Mouse (Mus musculus): ENCODE results near the gene Faf1.

The Faf1 gene

GRCm38 (mm10) chr4:109977148-109978067, 301.0 kb downstream of the Faf1 start, which contains the start of gene Dmrta2:
Gene Dmrta2, plus strand, starts transcription at chr4:109978053.
- in situ Hi-C loops (cut with MboI; ENCODE audit: low sequenced_read_pairs), result no loop called here

- in situ Hi-C loops (cut with MboI; ENCODE audit: low sequenced_read_pairs), result no loop called here
Observed at GRCm38 (mm10) chr4:109978068-109978857, 301.9 kb downstream of the Faf1 start.

- in situ Hi-C loops (cut with MboI; ENCODE audit: low sequenced_read_pairs), result no loop called here
Observed at GRCm38 (mm10) chr4:109978858-109979340, 302.5 kb downstream of the Faf1 start.

- in situ Hi-C loops (cut with MboI; ENCODE audit: low sequenced_read_pairs), result no loop called here
Observed at GRCm38 (mm10) chr4:109979461-109980320, 303.3 kb downstream of the Faf1 start.

- in situ Hi-C loops (cut with MboI; ENCODE audit: low sequenced_read_pairs), result no loop called here
Observed at GRCm38 (mm10) chr4:109980321-109981082, 304.1 kb downstream of the Faf1 start.

- in situ Hi-C loops (cut with MboI; ENCODE audit: low sequenced_read_pairs), result no loop called here
Observed at GRCm38 (mm10) chr4:109981083-109981870, 304.9 kb downstream of the Faf1 start.

- in situ Hi-C loops (cut with MboI; ENCODE audit: low sequenced_read_pairs), result no loop called here
Observed at GRCm38 (mm10) chr4:109981871-109982680, 305.7 kb downstream of the Faf1 start.

- in situ Hi-C loops (cut with MboI; ENCODE audit: low sequenced_read_pairs), result no loop called here
Observed at GRCm38 (mm10) chr4:109982681-109983265, 306.4 kb downstream of the Faf1 start.

GRCm38 (mm10) chr4:109983281-109984001, 307.1 kb downstream of the Faf1 start:
- in situ Hi-C loops (cut with MboI; ENCODE audit: low sequenced_read_pairs), result no loop called here

GRCm38 (mm10) chr4:109984011-109984411, 307.6 kb downstream of the Faf1 start:
- in situ Hi-C loops (cut with MboI; ENCODE audit: low sequenced_read_pairs), result no loop called here

GRCm38 (mm10) chr4:109984496-109985423, 308.4 kb downstream of the Faf1 start:
- in situ Hi-C loops (cut with MboI; ENCODE audit: low sequenced_read_pairs), result no loop called here

- in situ Hi-C loops (cut with MboI; ENCODE audit: low sequenced_read_pairs), result no loop called here
Observed at GRCm38 (mm10) chr4:109985424-109986172, 309.2 kb downstream of the Faf1 start.

- in situ Hi-C loops (cut with MboI; ENCODE audit: low sequenced_read_pairs), result no loop called here
Observed at GRCm38 (mm10) chr4:109986301-109986700, 309.9 kb downstream of the Faf1 start.

GRCm38 (mm10) chr4:109986748-109987355, 310.5 kb downstream of the Faf1 start:
- in situ Hi-C loops (cut with MboI; ENCODE audit: low sequenced_read_pairs), result no loop called here
